Mouse (Mus musculus) G1E (cell line): ENCODE measurements around the gene Osbp.

Experiments used
- CTCF ChIP-seq: IDR thresholded peaks from 2 replicates; pipeline ENCODE4 v1.5.1; 2012; ENCODE audit warnings: low read depth, low read length, inconsistent platforms, mixed read lengths
- POLR2AphosphoS5 ChIP-seq: IDR thresholded peaks from 2 replicates; pipeline ENCODE4 v1.6.1; 2012; ENCODE audit warnings: low read depth, low read length, inconsistent platforms; ENCODE audit not compliant: insufficient replicate concordance

GRCm38 (mm10) chr19:12026606-12027005 lies 60.9 kb downstream of the Osbp start:
- TF ChIP-seq POLR2AphosphoS5 (no peak), CTCF (no peak)
